Mouse (Mus musculus) frontal cortex, postnatal 14 days (tissue): ENCODE measurements around the gene Zfp398.
A peak's percentile ranks its signal among the peaks of the same experiment; 100 is the strongest.

Experiments
- DNase-seq, 2 experiments: peaks; one replicate each; pipeline ENCODE4 v3.0.0; 2022; ENCODE audit warnings: low spot score in 2 of 2

The Zfp398 gene

DNA sequence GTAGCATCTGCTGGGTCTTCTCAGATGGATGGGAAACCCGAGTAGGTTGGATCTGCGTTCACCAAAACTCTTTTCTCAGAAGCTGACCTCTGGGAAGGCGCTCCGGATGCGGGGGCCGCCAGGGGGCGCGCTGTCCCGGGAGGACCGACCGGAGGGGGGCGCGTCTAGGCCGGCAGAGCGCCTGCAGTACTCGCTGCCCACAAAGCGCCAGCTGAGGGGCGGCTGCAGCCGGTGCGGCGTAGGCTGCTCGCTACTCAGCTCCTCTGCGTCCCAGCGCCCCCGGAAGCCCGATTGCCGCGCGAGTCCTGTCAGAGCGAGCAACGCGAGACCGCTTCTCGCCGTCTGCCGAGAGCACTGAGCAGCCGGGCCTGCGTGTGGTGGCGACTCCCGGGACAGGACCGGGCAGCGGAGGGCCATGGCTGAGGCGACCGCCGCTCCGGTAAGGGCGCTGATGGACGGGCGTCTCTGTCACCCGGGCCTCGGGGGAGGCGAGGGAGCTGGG is at the start of gene Zfp398:
Gene Zfp398 (plus strand): TSS at position 180 of the 502 bp plus-strand sequence.
- peak; percentile 87 to 92 for DNase-seq

DNA sequence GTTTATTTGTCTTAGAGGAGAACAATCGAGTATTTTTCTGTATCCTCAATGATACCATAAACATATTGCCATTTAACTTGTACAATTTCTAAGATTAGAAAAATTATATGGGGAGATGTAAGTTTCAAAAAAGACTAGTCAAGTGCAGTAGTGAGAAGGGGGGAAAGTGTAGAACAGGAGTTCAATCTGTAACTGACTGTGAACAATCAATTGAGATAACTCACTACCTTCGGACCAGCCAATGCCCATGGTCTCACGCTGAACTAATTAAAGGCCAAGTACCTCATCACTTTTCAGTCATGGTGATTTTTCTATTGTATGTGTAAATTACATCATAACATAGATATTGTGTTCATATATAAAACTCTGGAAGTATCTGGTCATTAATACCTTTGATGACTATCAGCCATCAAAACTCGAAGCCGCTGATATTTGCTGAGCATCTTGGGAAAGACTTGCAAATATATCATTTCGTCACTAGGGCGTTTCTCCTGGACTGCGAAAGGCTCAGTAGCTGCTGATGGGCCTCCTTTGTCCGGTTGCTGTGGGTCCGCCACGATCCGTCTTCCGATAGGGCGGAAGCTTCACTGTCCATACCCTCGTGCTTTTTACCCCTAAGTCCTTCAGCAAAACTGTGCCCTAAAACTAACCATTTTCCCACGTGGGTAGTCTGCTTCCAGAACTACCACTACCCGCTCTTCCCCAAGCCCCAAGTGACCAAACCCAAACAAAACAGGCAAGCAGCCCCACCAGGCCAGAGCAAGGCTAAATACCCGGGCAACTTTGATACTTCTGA is 47.3 kb upstream of the Zfp398 start:
- peak; percentile 75 to 80 for DNase-seq

GRCm38 (mm10) chr6:47788821-47789220 is 46.6 kb upstream of the Zfp398 start:
- DNase-seq = no peak

DNA sequence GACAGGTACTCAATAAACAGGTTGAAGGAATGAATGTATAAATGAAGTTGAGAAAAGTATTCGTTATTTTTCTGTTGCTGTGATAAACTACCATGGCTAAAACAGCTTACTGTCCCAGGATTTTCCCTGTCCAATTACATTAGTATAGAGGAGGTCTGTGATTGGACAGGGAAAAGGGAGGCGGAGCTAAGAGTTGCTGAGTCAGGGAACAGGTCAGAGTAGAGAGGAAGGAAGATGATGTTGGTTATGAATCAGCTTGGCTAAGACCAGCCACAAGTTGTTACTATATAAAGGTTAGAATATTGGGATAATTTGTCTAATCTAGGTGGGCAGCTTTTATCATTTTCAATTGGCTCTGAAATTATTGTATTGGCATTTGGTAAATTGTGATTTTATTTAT is 44.7 kb upstream of the Zfp398 start:
- DNase-seq = no peak

GRCm38 (mm10) chr6:47792533-47792932 is 42.9 kb upstream of the Zfp398 start:
- DNase-seq = no peak

- DNase-seq = no peak
These were observed 42.2 kb upstream of the Zfp398 start for GRCm38 (mm10) chr6:47793284-47793683.

GRCm38 (mm10) chr6:47794106-47794830 is 41.2 kb upstream of the Zfp398 start:
- DNase-seq = no peak

DNA sequence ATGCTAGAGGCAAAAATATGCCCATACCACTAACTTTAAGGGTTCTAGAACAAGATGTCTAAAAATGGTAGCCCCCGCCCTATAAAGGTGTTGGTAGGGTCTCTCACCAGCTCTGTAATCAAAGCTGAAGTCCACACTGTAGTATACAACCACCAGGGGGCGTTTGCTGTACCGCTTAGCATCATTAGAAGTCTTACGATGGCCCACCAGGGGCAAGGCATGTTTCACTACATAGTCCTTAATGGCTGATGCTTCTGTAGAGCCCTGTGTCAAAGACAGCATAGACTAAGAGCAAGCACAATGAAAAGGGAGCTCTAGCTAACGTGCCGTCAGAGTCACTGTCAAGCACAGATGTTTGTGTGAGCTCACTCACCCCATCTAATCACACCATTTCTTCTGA is 36.4 kb upstream of the Zfp398 start:
- no peak for DNase-seq

- no peak for DNase-seq
These were observed 29.9 kb upstream of the Zfp398 start for GRCm38 (mm10) chr6:47805520-47805919.

- no peak for DNase-seq
These were observed 28.0 kb upstream of the Zfp398 start for GRCm38 (mm10) chr6:47807419-47807818.

DNA sequence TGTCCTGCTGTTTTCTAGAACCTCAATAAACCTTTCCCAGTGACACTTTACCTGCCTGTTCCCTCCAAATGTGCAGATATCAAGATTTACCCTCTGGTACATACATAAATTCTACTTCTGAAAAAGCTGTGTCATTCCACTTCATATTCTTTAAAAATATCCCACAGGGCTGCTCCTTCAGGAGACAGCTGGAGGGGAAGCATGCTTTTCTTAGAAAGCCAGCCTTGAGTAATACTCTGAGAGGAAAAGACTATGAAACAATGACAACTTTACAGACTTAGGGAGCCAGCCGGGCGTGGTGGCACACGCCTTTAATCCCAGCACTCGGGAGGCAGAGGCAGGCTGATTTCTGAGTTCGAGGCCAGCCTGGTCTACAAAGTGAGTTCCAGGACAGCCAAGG is 26.9 kb upstream of the Zfp398 start:
- no peak for DNase-seq

DNA sequence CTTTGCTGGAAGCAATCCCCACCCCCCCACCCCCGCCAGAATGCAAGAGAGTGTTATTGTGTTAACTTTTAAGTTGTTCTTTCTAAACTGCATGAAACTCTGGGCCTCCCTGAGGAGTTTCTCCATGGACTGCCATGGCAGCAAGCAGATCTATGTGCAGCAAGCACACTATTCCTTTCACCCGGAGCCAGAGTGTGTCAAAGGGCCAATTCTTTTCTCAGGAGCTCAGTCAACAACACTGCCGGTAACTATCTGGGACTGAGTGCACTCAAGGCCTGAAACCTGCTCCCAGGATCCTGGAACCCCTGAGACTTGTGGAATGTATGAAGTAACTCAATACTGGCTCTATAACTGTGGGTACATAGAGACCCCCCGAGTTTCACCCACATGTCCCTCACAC is 26.4 kb upstream of the Zfp398 start:
- no peak for DNase-seq

DNA sequence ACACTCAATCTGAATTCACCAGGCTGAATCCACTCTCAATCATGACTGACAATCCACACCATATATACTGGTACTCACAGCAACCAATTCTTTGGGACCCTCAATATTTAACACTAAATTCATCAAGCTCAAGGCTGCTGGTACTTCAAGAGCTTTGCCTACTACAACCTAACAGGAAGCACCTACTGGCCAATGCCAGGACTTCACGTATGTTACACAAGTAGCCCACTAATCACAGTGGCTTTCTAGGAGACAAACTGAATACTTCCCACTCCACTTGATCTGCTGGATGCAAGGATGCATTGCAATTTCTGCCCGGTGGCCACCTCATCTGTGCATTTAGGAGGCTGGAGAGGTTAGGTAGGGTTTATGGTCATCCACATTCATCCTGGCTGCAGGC is 25.3 kb upstream of the Zfp398 start:
- no peak for DNase-seq

DNA sequence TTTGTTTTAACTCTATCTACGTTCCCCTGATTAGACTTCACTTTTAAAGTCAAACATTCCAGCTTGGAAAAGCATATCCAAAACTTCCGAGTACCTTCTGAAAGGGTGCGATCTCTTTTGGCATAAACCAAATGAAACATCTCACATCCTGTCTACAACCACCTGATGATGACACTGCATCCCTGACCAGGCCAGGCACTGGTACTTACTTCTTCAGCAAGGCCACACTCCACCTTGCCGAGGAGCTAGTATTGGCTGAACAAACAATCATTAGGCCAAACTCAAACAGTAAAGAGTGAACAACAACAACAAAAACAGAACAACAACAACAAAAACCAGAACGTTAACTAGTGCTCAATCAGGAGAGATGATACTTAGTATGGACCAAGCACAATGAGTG is 24.1 kb upstream of the Zfp398 start:
- no peak for DNase-seq

- DNase-seq = no peak
These were observed 23.1 kb upstream of the Zfp398 start for GRCm38 (mm10) chr6:47812271-47812915.

DNA sequence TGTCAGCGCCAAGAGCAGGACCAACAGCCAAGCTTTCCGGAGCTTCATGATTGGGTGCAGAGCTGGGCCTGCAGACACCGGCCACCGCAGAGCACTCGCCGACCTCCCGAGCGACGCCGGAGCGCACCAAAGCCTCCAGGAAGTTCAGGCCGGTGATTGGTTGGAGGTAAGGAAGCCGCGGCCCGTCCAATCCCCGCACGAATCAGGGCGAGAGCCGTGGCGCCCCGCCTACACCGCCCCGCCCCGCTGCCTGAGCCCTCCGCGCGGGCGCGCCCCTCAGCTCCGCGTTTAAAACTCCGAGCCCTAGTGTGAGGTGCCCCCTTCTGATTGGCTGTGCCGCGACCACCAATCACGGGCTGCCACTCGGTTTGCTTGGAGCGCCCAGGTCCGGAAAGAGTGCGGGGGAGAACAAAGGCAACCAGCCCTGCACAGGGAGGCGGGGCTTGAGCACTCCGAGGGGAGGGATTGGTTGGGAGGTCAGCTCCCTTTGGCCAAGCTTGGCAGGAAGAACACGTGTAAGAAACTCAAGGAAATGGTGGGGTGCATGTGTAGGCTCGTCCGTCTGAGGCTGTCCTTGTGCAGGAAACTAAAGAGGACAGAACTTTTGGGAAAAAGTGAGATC is 22.1 kb upstream of the Zfp398 start, which contains the start of gene Pdia4:
Gene Pdia4 (minus strand): TSS at position 174 of the 622 bp plus-strand sequence.
- peak; percentile 97 to 98 for DNase-seq

- DNase-seq = no peak
These were observed 19.3 kb upstream of the Zfp398 start for GRCm38 (mm10) chr6:47816151-47816550.

DNA sequence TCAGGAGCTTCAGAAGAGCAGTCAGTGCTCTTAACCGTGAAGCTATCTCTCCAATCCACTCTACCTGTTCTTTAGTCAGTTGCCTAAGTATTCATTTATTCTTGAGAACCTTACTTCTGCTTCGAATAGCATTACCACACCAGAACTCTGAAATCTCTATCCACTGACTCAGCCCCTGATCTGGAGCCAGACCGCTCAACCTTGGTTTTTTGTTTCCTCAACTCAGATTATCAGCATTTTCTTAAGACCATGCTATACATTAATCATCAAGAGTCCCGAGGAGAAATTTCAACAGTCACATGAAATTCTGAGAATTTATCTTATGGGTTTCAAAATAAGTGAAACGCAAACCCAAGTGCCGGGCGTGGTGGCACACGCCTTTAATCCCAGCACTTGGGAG is 16.7 kb upstream of the Zfp398 start:
- no peak for DNase-seq

- no peak for DNase-seq
These were observed 15.7 kb upstream of the Zfp398 start for GRCm38 (mm10) chr6:47819626-47820325.

GRCm38 (mm10) chr6:47821236-47821635 is 14.2 kb upstream of the Zfp398 start:
- DNase-seq = no peak

- DNase-seq = no peak
These were observed 13.7 kb upstream of the Zfp398 start for GRCm38 (mm10) chr6:47821776-47822175.
